Mouse (Mus musculus): Measurements from ENCODE around the gene Rps16.
"Not testable (repeated sequence)": the region's sequence is repeated elsewhere in the genome, so short reads cannot be mapped to it uniquely, and the experiment has no call there.

The Rps16 gene

GRCm38 (mm10) chr7:28387384-28387783, 36.9 kb downstream of the Rps16 start:
- not testable (repeated sequence) for DNase-seq (ENCODE audit: low spot score in 2 of 2)

- DNase-seq (ENCODE audit: low spot score in 2 of 2), result no peak
Observed at GRCm38 (mm10) chr7:28390331-28390730, 39.9 kb downstream of the Rps16 start.

GRCm38 (mm10) chr7:28392429-28393271, 42.2 kb downstream of the Rps16 start, which contains the start of the genes Med29 and Paf1:
Med29 (minus strand) TSS chr7:28392708.
Paf1 (plus strand) TSS chr7:28392951.
- DNase-seq (ENCODE audit: low spot score in 2 of 2), result peak; percentile 88 to 92

- no peak for DNase-seq (ENCODE audit: low spot score in 2 of 2)
Observed at GRCm38 (mm10) chr7:28393272-28393951, 43.0 kb downstream of the Rps16 start.

GRCm38 (mm10) chr7:28395425-28395824, 45.0 kb downstream of the Rps16 start:
- no peak for DNase-seq (ENCODE audit: low spot score in 2 of 2)

GRCm38 (mm10) chr7:28398000-28398399, 47.5 kb downstream of the Rps16 start:
- no peak for DNase-seq (ENCODE audit: low spot score in 2 of 2)

GRCm38 (mm10) chr7:28398696-28399340, 48.4 kb downstream of the Rps16 start:
- no peak for DNase-seq (ENCODE audit: low spot score in 2 of 2)

- DNase-seq (ENCODE audit: low spot score in 2 of 2), result no peak
Observed at GRCm38 (mm10) chr7:28401030-28401429, 50.6 kb downstream of the Rps16 start.

- DNase-seq (ENCODE audit: low spot score in 2 of 2), result no peak
Observed at GRCm38 (mm10) chr7:28401942-28402341, 51.5 kb downstream of the Rps16 start.

All from cerebellum, postnatal 4 days (tissue).